Mouse (Mus musculus) liver, adult 2 months (tissue): Measurements from ENCODE around the gene Prkar2b.

Experiments used
- CTCF ChIP-seq: fragments of 200-500 bp; IDR thresholded peaks from 2 replicates; pipeline ENCODE4 v1.5.1; 2011; ENCODE audit warnings: low read depth, low read length, control low read depth
- POLR2A ChIP-seq: fragments of 200-500 bp; IDR thresholded peaks from 2 replicates; pipeline ENCODE4 v1.6.1; 2011; ENCODE audit warnings: low read length, control low read depth; ENCODE audit not compliant: insufficient read depth; ENCODE audit errors: extremely low read depth

- no peak for TF ChIP-seq POLR2A
- no peak for TF ChIP-seq CTCF
Measured at GRCm38 (mm10) chr12:31955843-31956242, 105.3 kb downstream of the Prkar2b start.
